Mouse (Mus musculus): Measurements from ENCODE around the gene Olfr538.
"Not testable (repeated sequence)": the region's sequence is repeated elsewhere in the genome, so short reads cannot be mapped to it uniquely, and the experiment has no call there.

Olfr538 gene

GRCm38 (mm10) chr7:140567586-140567985 is at the start of gene Olfr538:
Gene Olfr538 (plus strand): TSS chr7:140567886.
- in situ Hi-C loops (cut with MboI, MseI), result no loop called here

GRCm38 (mm10) chr7:140539746-140540145 is 27.9 kb upstream of the Olfr538 start:
- in situ Hi-C loops (cut with MboI, MseI), result loop anchor here (5.0 to 10.0 kb wide), 3 partner anchors 167 to 565 kb away; partner anchors contain the start of genes 6430531B16Rik (in 1 of the 2) and Olfr525 (in 1 of the 2)

- in situ Hi-C loops (cut with MboI, MseI), result not testable (repeated sequence)
Observed at GRCm38 (mm10) chr7:140600969-140601368, 33.3 kb downstream of the Olfr538 start, which contains the start of gene Olfr46. Gene Olfr46 (plus strand): TSS chr7:140601269.

All from T-helper 17 cell (primary cell).